Mouse (Mus musculus): ENCODE results near the gene Samd10. TPM values are rescaled to one million over a fixed set of nuclear protein-coding genes. Genes with fewer than 3 reads are reported as not detected.

Samd10 gene
- polyA plus RNA-seq, 1 experiment from 2014 or later = 30.1 TPM

- no peak overlapping the region for H3K27ac ChIP-seq
- WGBS = 96% methylated on average over 5 of the region's 5 CpGs
- H3K36me3 ChIP-seq = peaks cover 51% of the 10 kb centered on the region
- no peak overlapping the region for H3K4me2 ChIP-seq
- no peaks in the 10 kb centered on the region for H3K27me3 ChIP-seq
- no peak overlapping the region for H3K4me3 ChIP-seq
- H3K9ac ChIP-seq = no peak overlapping the region
- peaks cover 11% of the 10 kb centered on the region for H3K4me1 ChIP-seq
- ATAC-seq (ENCODE audit: borderline replicate concordance, extremely low read depth, low FRiP score, low TSS enrichment) = no peak
- no peaks in the 10 kb centered on the region for H3K9me3 ChIP-seq
Observed at GRCm38 (mm10) chr2:181590471-181590870, 8.5 kb downstream of the Samd10 start.

- Histone ChIP-seq H3K9ac (no peak overlapping the region), H3K4me3 (no peak overlapping the region), H3K27me3 (no peaks in the 10 kb centered on the region), H3K36me3 (peaks cover 59% of the 10 kb centered on the region), H3K9me3 (no peaks in the 10 kb centered on the region), H3K4me2 (no peak overlapping the region), H3K4me1 (peaks cover 11% of the 10 kb centered on the region), H3K27ac (no peak overlapping the region)
- no peak for ATAC-seq (ENCODE audit: borderline replicate concordance, extremely low read depth, low FRiP score, low TSS enrichment)
- 96% methylated on average over 9 of the region's 9 CpGs for WGBS
Observed at GRCm38 (mm10) chr2:181589732-181590105, 9.3 kb downstream of the Samd10 start.

GRCm38 (mm10) chr2:181589011-181589731 is 9.8 kb downstream of the Samd10 start:
- 91% methylated on average over 10 of the region's 10 CpGs for WGBS
- H3K9me3 ChIP-seq = no peaks in the 10 kb centered on the region
- no peak overlapping the region for H3K4me2 ChIP-seq

GRCm38 (mm10) chr2:181588229-181588780 is 10.7 kb downstream of the Samd10 start:
- Histone ChIP-seq H3K9me3 (no peaks in the 10 kb centered on the region), H3K27ac (no peak overlapping the region), H3K4me1 (peaks cover 11% of the 10 kb centered on the region), H3K36me3 (peaks cover 73% of the 10 kb centered on the region), H3K4me3 (no peak overlapping the region), H3K27me3 (no peaks in the 10 kb centered on the region), H3K4me2 (no peak overlapping the region), H3K9ac (no peak overlapping the region)
- ATAC-seq (ENCODE audit: borderline replicate concordance, extremely low read depth, low FRiP score, low TSS enrichment) = no peak
- WGBS = 87% methylated on average over 11 of the region's 11 CpGs

More at GRCm38 (mm10) chr2:181589011-181589731, 9.8 kb downstream of the Samd10 start:
- no peaks in the 10 kb centered on the region for H3K27me3 ChIP-seq
- H3K4me3 ChIP-seq = no peak overlapping the region
- H3K9ac ChIP-seq = no peak overlapping the region
- H3K4me1 ChIP-seq = peaks cover 11% of the 10 kb centered on the region
- H3K36me3 ChIP-seq = peaks cover 64% of the 10 kb centered on the region
- ATAC-seq (ENCODE audit: borderline replicate concordance, extremely low read depth, low FRiP score, low TSS enrichment) = no peak
- H3K27ac ChIP-seq = no peak overlapping the region

- 90% methylated on average over 6 of the region's 6 CpGs for WGBS
- Histone ChIP-seq H3K27ac (no peak overlapping the region), H3K27me3 (no peaks in the 10 kb centered on the region), H3K4me3 (no peak overlapping the region), H3K9ac (no peak overlapping the region), H3K9me3 (no peaks in the 10 kb centered on the region), H3K36me3 (peaks cover 75% of the 10 kb centered on the region), H3K4me1 (peaks cover 11% of the 10 kb centered on the region), H3K4me2 (no peak overlapping the region)
- ATAC-seq (ENCODE audit: borderline replicate concordance, extremely low read depth, low FRiP score, low TSS enrichment) = no peak
Observed at GRCm38 (mm10) chr2:181587796-181588195, 11.2 kb downstream of the Samd10 start.

GRCm38 (mm10) chr2:181586124-181586523 is 12.9 kb downstream of the Samd10 start:
- ATAC-seq (ENCODE audit: borderline replicate concordance, extremely low read depth, low FRiP score, low TSS enrichment) = no peak
- Histone ChIP-seq H3K36me3 (peaks cover 75% of the 10 kb centered on the region), H3K27me3 (no peaks in the 10 kb centered on the region), H3K9me3 (no peaks in the 10 kb centered on the region), H3K4me1 (peaks cover 11% of the 10 kb centered on the region), H3K4me3 (no peak overlapping the region), H3K9ac (no peak overlapping the region), H3K4me2 (no peak overlapping the region), H3K27ac (no peak overlapping the region)
- 95% methylated on average over 3 of the region's 3 CpGs for whole genome bisulfite sequencing

GRCm38 (mm10) chr2:181585506-181585905 is 13.5 kb downstream of the Samd10 start:
- Histone ChIP-seq H3K27ac (no peak overlapping the region), H3K36me3 (peaks cover 73% of the 10 kb centered on the region), H3K9ac (no peak overlapping the region), H3K4me3 (no peak overlapping the region), H3K27me3 (no peaks in the 10 kb centered on the region), H3K4me1 (peaks cover 10% of the 10 kb centered on the region), H3K9me3 (no peaks in the 10 kb centered on the region), H3K4me2 (no peak overlapping the region)
- no peak for ATAC-seq (ENCODE audit: borderline replicate concordance, extremely low read depth, low FRiP score, low TSS enrichment)
- WGBS = 85% methylated on average over 5 of the region's 5 CpGs

GRCm38 (mm10) chr2:181584411-181584942 is 14.5 kb downstream of the Samd10 start, which contains the start of gene Uckl1:
Uckl1 (minus strand) TSS chr2:181584892.
- no peak for ATAC-seq (ENCODE audit: borderline replicate concordance, extremely low read depth, low FRiP score, low TSS enrichment)
- H3K27me3 ChIP-seq = no peaks in the 10 kb centered on the region
- no peak within 1 kb of the TSS for H3K4me2 ChIP-seq
- H3K9ac ChIP-seq = no peak within 1 kb of the TSS
- H3K36me3 ChIP-seq = peaks cover 63% of the 10 kb centered on the region
- no peaks in the 10 kb centered on the region for H3K9me3 ChIP-seq
- peaks cover 19% of the 10 kb centered on the region for H3K4me1 ChIP-seq
- 83% methylated on average over 4 of the region's 4 CpGs for WGBS
- no peak within 1 kb of the TSS for H3K4me3 ChIP-seq
- no peak within 1 kb of the TSS for H3K27ac ChIP-seq

GRCm38 (mm10) chr2:181583460-181584257 is 15.4 kb downstream of the Samd10 start:
- ATAC-seq (ENCODE audit: borderline replicate concordance, extremely low read depth, low FRiP score, low TSS enrichment) = no peak
- Histone ChIP-seq H3K4me1 (peaks cover 22% of the 10 kb centered on the region), H3K36me3 (peaks cover 55% of the 10 kb centered on the region), H3K9me3 (no peaks in the 10 kb centered on the region), H3K27ac (no peak overlapping the region), H3K27me3 (no peaks in the 10 kb centered on the region), H3K9ac (no peak overlapping the region), H3K4me2 (no peak overlapping the region), H3K4me3 (no peak overlapping the region)
- 80% methylated on average over 3 of the region's 3 CpGs for WGBS

GRCm38 (mm10) chr2:181582939-181583338 is 16.1 kb downstream of the Samd10 start:
- peaks cover 48% of the 10 kb centered on the region for H3K36me3 ChIP-seq
- no peaks in the 10 kb centered on the region for H3K27me3 ChIP-seq
- WGBS = 57% methylated on average over 1 of the region's 1 CpGs
- H3K4me2 ChIP-seq = no peak overlapping the region
- no peak overlapping the region for H3K27ac ChIP-seq
- no peak overlapping the region for H3K9ac ChIP-seq
- H3K4me3 ChIP-seq = no peak overlapping the region
- H3K4me1 ChIP-seq = peaks cover 22% of the 10 kb centered on the region
- H3K9me3 ChIP-seq = no peaks in the 10 kb centered on the region
- ATAC-seq (ENCODE audit: borderline replicate concordance, extremely low read depth, low FRiP score, low TSS enrichment) = no peak

GRCm38 (mm10) chr2:181582358-181582757 is 16.7 kb downstream of the Samd10 start:
- no peaks in the 10 kb centered on the region for H3K9me3 ChIP-seq
- H3K4me3 ChIP-seq = peak overlapping the region; percentile 88
- H3K4me1 ChIP-seq = peaks cover 22% of the 10 kb centered on the region
- peak overlapping the region; percentile 94 for H3K4me2 ChIP-seq
- 76% methylated on average over 2 of the region's 2 CpGs for WGBS
- H3K9ac ChIP-seq = no peak overlapping the region
- no peaks in the 10 kb centered on the region for H3K27me3 ChIP-seq
- no peak overlapping the region for H3K27ac ChIP-seq
- no peak for ATAC-seq (ENCODE audit: borderline replicate concordance, extremely low read depth, low FRiP score, low TSS enrichment)
- H3K36me3 ChIP-seq = peaks cover 43% of the 10 kb centered on the region

Data from lung, embryonic 15.5 days (tissue).